Mouse (Mus musculus) myocyte (in vitro differentiated cells): ENCODE results near the gene Cox4i1. TPM values are rescaled to one million over a fixed set of nuclear protein-coding genes. Genes with fewer than 3 reads are reported as not detected.

Experiments used
- H3K27me3 ChIP-seq: one replicate; pipeline ENCODE4 v1.6.1; 2011; ENCODE audit not compliant: control insufficient read depth, insufficient read depth, insufficient read length
- H3K36me3 ChIP-seq: one replicate; pipeline ENCODE4 v1.6.1; 2011; ENCODE audit not compliant: control insufficient read depth, insufficient read depth
- H3K4me2 ChIP-seq: one replicate; pipeline ENCODE4 v1.6.1; 2011; ENCODE audit warnings: low read depth, control low read depth
- H3K4me3 ChIP-seq: one replicate; pipeline ENCODE4 v1.5.1; 2011; ENCODE audit warnings: mild to moderate bottlenecking, control low read depth, moderate library complexity
- H3K79me2 ChIP-seq: one replicate; pipeline ENCODE4 v1.6.1; 2011; ENCODE audit not compliant: control insufficient read depth, insufficient read depth
- H3ac ChIP-seq: one replicate; pipeline ENCODE4 v1.6.1; 2011; ENCODE audit not compliant: control insufficient read depth, insufficient read length
- CEBPB ChIP-seq: IDR thresholded peaks from 2 replicates; pipeline ENCODE4 v1.6.1; 2011; ENCODE audit warnings: mild to moderate bottlenecking, moderate library complexity; ENCODE audit not compliant: poor library complexity, insufficient read depth, severe bottlenecking
- E2F4 ChIP-seq: IDR thresholded peaks from one replicate; pipeline ENCODE4 v1.6.1; 2011; ENCODE audit warnings: mild to moderate bottlenecking, control low read depth, moderate library complexity; ENCODE audit not compliant: insufficient read depth
- MAX ChIP-seq: IDR thresholded peaks from one replicate; pipeline ENCODE4 v1.6.1; 2011; ENCODE audit warnings: low read depth, mild to moderate bottlenecking, control low read depth
- MYOD1 ChIP-seq, 3 experiments: IDR thresholded peaks; one replicate each; pipeline ENCODE4 v1.6.1; 2011; ENCODE audit warnings: control low read depth in 2 of 3, low read depth in 2 of 3, mild to moderate bottlenecking in 2 of 3, moderate library complexity in 1 of 3; ENCODE audit not compliant: insufficient read length in 2 of 3, control insufficient read depth in 1 of 3
- MYOG ChIP-seq, 3 experiments: IDR thresholded peaks; one replicate each; pipeline ENCODE4 v1.6.1; 2011; ENCODE audit warnings: control low read depth in 2 of 3, low read depth in 2 of 3, mild to moderate bottlenecking in 2 of 3; ENCODE audit not compliant: insufficient read length in 2 of 3, control insufficient read depth in 1 of 3, insufficient read depth in 1 of 3
- POLR2A ChIP-seq: IDR thresholded peaks from one replicate; pipeline ENCODE4 v1.6.1; 2011; ENCODE audit warnings: low read depth, mild to moderate bottlenecking, control low read depth, moderate library complexity; ENCODE audit not compliant: insufficient read length
- POLR2AphosphoS2 ChIP-seq: IDR thresholded peaks from one replicate; pipeline ENCODE4 v1.6.1; 2011; ENCODE audit warnings: low read depth, control low read depth; ENCODE audit not compliant: insufficient read length
- REST ChIP-seq: IDR thresholded peaks from one replicate; pipeline ENCODE4 v1.6.1; 2011; ENCODE audit warnings: mild to moderate bottlenecking, control low read depth, moderate library complexity; ENCODE audit not compliant: insufficient read depth, insufficient read length
- SRF ChIP-seq: IDR thresholded peaks from one replicate; pipeline ENCODE4 v1.6.1; 2011; ENCODE audit warnings: low read depth; ENCODE audit not compliant: control insufficient read depth, insufficient read length
- TCF12 ChIP-seq: IDR thresholded peaks from one replicate; pipeline ENCODE4 v1.6.1; 2011; ENCODE audit warnings: mild to moderate bottlenecking, control low read depth; ENCODE audit not compliant: poor library complexity, insufficient read depth, severe bottlenecking
- TCF3 ChIP-seq: IDR thresholded peaks from one replicate; pipeline ENCODE4 v1.6.1; 2011; ENCODE audit warnings: low read depth, control low read depth; ENCODE audit not compliant: insufficient read length
- USF1 ChIP-seq: IDR thresholded peaks from one replicate; pipeline ENCODE4 v1.6.1; 2011; ENCODE audit warnings: low read depth, mild to moderate bottlenecking, control low read depth, moderate library complexity
- polyA plus RNA-seq: library from polyadenylated mRNA; unstranded; fragments of >200 nt; fragmentation: generic; extraction: Trizol; gene quantifications from one replicate; pipeline ENCODE4 v1.2.1, GENCODE M21; 2012; ENCODE audit warnings: missing spikeins

Gene Cox4i1
- polyA plus RNA-seq, 1 experiment, result 1,903 TPM

- TF ChIP-seq MAX, result no peak
These were observed 47.2 kb downstream of the Cox4i1 start for GRCm38 (mm10) chr8:120715200-120715599.

GRCm38 (mm10) chr8:120715996-120716680, 48.1 kb downstream of the Cox4i1 start:
- no peak overlapping the region for H3ac ChIP-seq
- TF ChIP-seq USF1, result no peak
- no peak overlapping the region for H3K4me2 ChIP-seq
- no peak overlapping the region for H3K4me3 ChIP-seq
- no peaks in the 10 kb centered on the region for H3K79me2 ChIP-seq
- peaks cover 45% of the 10 kb centered on the region for H3K27me3 ChIP-seq
- no peaks in the 10 kb centered on the region for H3K36me3 ChIP-seq

More at GRCm38 (mm10) chr8:120715200-120715599, 47.2 kb downstream of the Cox4i1 start:
- Histone ChIP-seq H3K4me2 (no peak overlapping the region), H3K36me3 (no peaks in the 10 kb centered on the region), H3K79me2 (no peaks in the 10 kb centered on the region), H3K4me3 (no peak overlapping the region), H3ac (no peak overlapping the region), H3K27me3 (peaks cover 50% of the 10 kb centered on the region)

GRCm38 (mm10) chr8:120719586-120720236, 51.7 kb downstream of the Cox4i1 start:
- Histone ChIP-seq H3K4me3 (no peak overlapping the region), H3K36me3 (no peaks in the 10 kb centered on the region), H3K4me2 (no peak overlapping the region), H3K79me2 (no peaks in the 10 kb centered on the region), H3ac (no peak overlapping the region), H3K27me3 (peaks cover 47% of the 10 kb centered on the region)
- TF ChIP-seq MYOD1 (IDR thresholded peaks at IDR 0.05; ENCODE audit: control insufficient read depth in 1 of 3, insufficient read length in 2 of 3, low read depth in 2 of 3) (no peak), E2F4 (no peak), TCF12 (no peak), MAX (no peak), SRF (no peak), POLR2AphosphoS2 (no peak), MYOG (IDR thresholded peaks at IDR 0.05; ENCODE audit: control insufficient read depth in 1 of 3, insufficient read depth in 1 of 3, insufficient read length in 2 of 3, low read depth in 2 of 3) (no peak), POLR2A (no peak), USF1 (no peak), TCF3 (no peak), REST (no peak), CEBPB (no peak)

- no peak overlapping the region for H3K4me2 ChIP-seq
- no peaks in the 10 kb centered on the region for H3K79me2 ChIP-seq
- peaks cover 45% of the 10 kb centered on the region for H3K27me3 ChIP-seq
- H3K36me3 ChIP-seq, result no peaks in the 10 kb centered on the region
- no peak for TF ChIP-seq MYOG (IDR thresholded peaks at IDR 0.05; ENCODE audit: control insufficient read depth in 1 of 3, insufficient read depth in 1 of 3, insufficient read length in 2 of 3, low read depth in 2 of 3)
- TF ChIP-seq MAX, result no peak
- no peak for TF ChIP-seq POLR2A
- H3K4me3 ChIP-seq, result no peak overlapping the region
- H3ac ChIP-seq, result no peak overlapping the region
These were observed 55.0 kb downstream of the Cox4i1 start for GRCm38 (mm10) chr8:120723025-120723424.

Other genes with a start within 250 kb of the Cox4i1 start
- 11.2 TPM for gene Gins2, start 78.9 kb upstream of the Cox4i1 start, polyA plus RNA-seq
- gene 1190005I06Rik, start 20.6 kb upstream of the Cox4i1 start, polyA plus RNA-seq, result 4.9 TPM
- 1.9 TPM for gene Gm27021, start 143 bp upstream of the Cox4i1 start, polyA plus RNA-seq
- gene Emc8, start 351 bp downstream of the Cox4i1 start, polyA plus RNA-seq, result 122 TPM
- gene Irf8, start 68.1 kb downstream of the Cox4i1 start, polyA plus RNA-seq, result not detected